Mouse (Mus musculus): ENCODE measurements around the gene Dnajc16.

The Dnajc16 gene

GRCm38 (mm10) chr4:141810975-141811374 is 20.2 kb upstream of the Dnajc16 start:
- ChIA-PET POLR2A (interaction anchor here in 3 of 4 experiments (1.2 to 1.6 kb wide), 4 partner anchors 17 to 193 kb away, joined by 3 to 9 read pairs (median 6); partner anchors contain the start of genes Casp9 (in 3 of the 3) and Tmem82 (in 1 of the 3)), CTCF (interaction anchor here in 3 of 4 experiments (0.5 to 1.5 kb wide), 8 partner anchors 8 to 159 kb away, joined by 3 to 8 read pairs (median 4); partner anchors contain the start of gene Casp9 (in 1 of the 3))

GRCm38 (mm10) chr4:141809850-141810464 is 19.2 kb upstream of the Dnajc16 start:
- ChIA-PET CTCF (interaction anchor here in 3 of 4 experiments (0.6 to 1.2 kb wide), 23 partner anchors 9 to 394 kb away, joined by 3 to 7 read pairs (median 4); partner anchors contain the start of genes Casp9 (in 2 of the 3), Cela2a (in 1 of the 3) and Clcnkb (in 1 of the 3)), POLR2A (interaction anchor here in 2 of 4 experiments (0.7 to 1.6 kb wide), 5 partner anchors 9 to 50 kb away, joined by 3 to 6 read pairs (median 3); partner anchors contain the start of gene Casp9 (in 2 of the 2))

- CTCF ChIA-PET = interaction anchor here in 1 of 4 experiments (1.4 kb wide), 1 partner anchor 188 kb away, joined by 4 read pairs; no protein-coding TSS in a partner anchor
- POLR2A ChIA-PET = no interaction called here
Observed at GRCm38 (mm10) chr4:141805886-141806285, 15.2 kb upstream of the Dnajc16 start.

GRCm38 (mm10) chr4:141804105-141804504 is 13.4 kb upstream of the Dnajc16 start:
- POLR2A ChIA-PET = interaction anchor here in 2 of 4 experiments (0.7 to 1.0 kb wide), 2 partner anchors 13 to 74 kb away, joined by 3 to 6 read pairs; partner anchors contain the start of gene Dnajc16 (in 1 of the 2)
- CTCF ChIA-PET = no interaction called here

GRCm38 (mm10) chr4:141797545-141797944 is 6.8 kb upstream of the Dnajc16 start:
- CTCF ChIA-PET = interaction anchor here in 1 of 4 experiments (0.6 kb wide), 1 partner anchor 165 kb away, joined by 3 read pairs; no protein-coding TSS in a partner anchor
- POLR2A ChIA-PET = no interaction called here

GRCm38 (mm10) chr4:141796954-141797353 is 6.2 kb upstream of the Dnajc16 start:
- POLR2A ChIA-PET = no interaction called here

GRCm38 (mm10) chr4:141796356-141796755 is 5.6 kb upstream of the Dnajc16 start:
- ChIA-PET CTCF (interaction anchor here in 1 of 4 experiments (0.7 kb wide), 1 partner anchor 582 kb away, joined by 3 read pairs; no protein-coding TSS in a partner anchor), POLR2A (interaction anchor here in 1 of 4 experiments (0.6 to 1.8 kb wide), 5 partner anchors 14 to 1527 kb away, joined by 3 to 7 read pairs (median 3); no protein-coding TSS in a partner anchor)

More at GRCm38 (mm10) chr4:141796954-141797353, 6.2 kb upstream of the Dnajc16 start:
- CTCF ChIA-PET = interaction anchor here in 2 of 4 experiments (0.6 to 0.7 kb wide), 2 partner anchors 166 to 582 kb away, joined by 3 read pairs; no protein-coding TSS in a partner anchor

GRCm38 (mm10) chr4:141794152-141794535 is 3.4 kb upstream of the Dnajc16 start:
- ChIA-PET CTCF (interaction anchor here (0.5 to 1.6 kb wide), 12 partner anchors 9 to 203 kb away, joined by 3 to 9 read pairs (median 3); no protein-coding TSS in a partner anchor), POLR2A (interaction anchor here (0.6 to 2.5 kb wide), 73 partner anchors 9 to 1368 kb away, joined by 3 to 16 read pairs (median 5); partner anchors contain the start of genes Ddi2 (in 2 of the 4), Tmem82 (in 2 of the 4), Cela2a (in 1 of the 4) and Hspb7 (in 1 of the 4))

GRCm38 (mm10) chr4:141793282-141794151 is 2.8 kb upstream of the Dnajc16 start, which contains the start of gene Casp9:
Gene Casp9, plus strand, starts transcription at chr4:141793612.
- ChIA-PET POLR2A (interaction anchor here (0.5 to 2.5 kb wide), 122 partner anchors 8 to 1368 kb away, joined by 3 to 16 read pairs (median 4); partner anchors contain the start of genes Cela2a (in 2 of the 4), Ddi2 (in 2 of the 4), Tmem82 (in 2 of the 4) and Ctrc (in 1 of the 4)), CTCF (interaction anchor here (0.5 to 1.6 kb wide), 22 partner anchors 8 to 1000 kb away, joined by 3 to 9 read pairs (median 3); no protein-coding TSS in a partner anchor)

- ChIA-PET CTCF (interaction anchor here in 3 of 4 experiments (0.6 to 1.6 kb wide), 11 partner anchors 20 to 999 kb away, joined by 3 to 7 read pairs (median 3); no protein-coding TSS in a partner anchor), POLR2A (interaction anchor here (0.6 to 2.5 kb wide), 86 partner anchors 9 to 1369 kb away, joined by 3 to 16 read pairs (median 4); partner anchors contain the start of genes Cela2a (in 2 of the 4), Tmem82 (in 2 of the 4), Ctrc (in 1 of the 4) and Ddi2 (in 1 of the 4))
Observed at GRCm38 (mm10) chr4:141792554-141793281, 2.0 kb upstream of the Dnajc16 start.

GRCm38 (mm10) chr4:141791951-141792350 is 1.2 kb upstream of the Dnajc16 start:
- CTCF ChIA-PET = no interaction called here
- POLR2A ChIA-PET = interaction anchor here in 3 of 4 experiments (0.6 to 1.9 kb wide), 11 partner anchors 27 to 771 kb away, joined by 3 to 7 read pairs (median 4); partner anchors contain the start of gene Ddi2 (in 1 of the 3)

GRCm38 (mm10) chr4:141791486-141791885 is 755 bp upstream of the Dnajc16 start:
- ChIA-PET POLR2A (interaction anchor here in 3 of 4 experiments (0.6 to 1.9 kb wide), 13 partner anchors 28 to 772 kb away, joined by 3 to 7 read pairs (median 4); partner anchors contain the start of gene Ddi2 (in 1 of the 3)), CTCF (no interaction called here)

- ChIA-PET CTCF (no interaction called here), POLR2A (interaction anchor here in 2 of 4 experiments (0.7 to 1.6 kb wide), 7 partner anchors 10 to 364 kb away, joined by 3 to 5 read pairs (median 3); partner anchors contain the start of gene Tmem82 (in 1 of the 2))
Observed at GRCm38 (mm10) chr4:141789564-141790218, 1.0 kb downstream of the Dnajc16 start.

- ChIA-PET CTCF (no interaction called here), POLR2A (no interaction called here)
Observed at GRCm38 (mm10) chr4:141787462-141787861, 3.3 kb downstream of the Dnajc16 start.

- CTCF ChIA-PET = no interaction called here
- POLR2A ChIA-PET = interaction anchor here in 2 of 4 experiments (0.6 to 0.8 kb wide), 2 partner anchors 19 to 115 kb away, joined by 3 read pairs; no protein-coding TSS in a partner anchor
Observed at GRCm38 (mm10) chr4:141787046-141787445, 3.7 kb downstream of the Dnajc16 start.

- POLR2A ChIA-PET = interaction anchor here in 2 of 4 experiments (0.8 to 1.7 kb wide), 2 partner anchors 13 to 18 kb away, joined by 3 read pairs; no protein-coding TSS in a partner anchor
- CTCF ChIA-PET = no interaction called here
Observed at GRCm38 (mm10) chr4:141786141-141786540, 4.6 kb downstream of the Dnajc16 start.

Data from embryonic stem cell, embryonic (primary cell).